Mouse (Mus musculus) central nervous system, embryonic 14 days (tissue): ENCODE data around the gene Rabgap1l. TPM values are rescaled to one million over a fixed set of nuclear protein-coding genes. Genes with fewer than 3 reads are reported as not detected.

Experiments
- polyA plus RNA-seq: library from polyadenylated mRNA; depleted of rRNA; stranded (reverse); fragments of >200 nt; gene quantifications from 2 replicates; pipeline ENCODE4 v1.2.3, GENCODE M21; 2012; rRNA removed

Gene Rabgap1l
- 27.5 and 28.9 TPM in 2 replicates for polyA plus RNA-seq

GRCm38 (mm10) chr1:160792686-160793355 is at the start of gene Rabgap1l:
TSS of gene Rabgap1l (minus strand) at chr1:160793211.

GRCm38 (mm10) chr1:160212703-160213669 is 580.0 kb downstream of the Rabgap1l start, which contains the start of gene Cacybp:
TSS of gene Cacybp (minus strand) at chr1:160212875.

DNA sequence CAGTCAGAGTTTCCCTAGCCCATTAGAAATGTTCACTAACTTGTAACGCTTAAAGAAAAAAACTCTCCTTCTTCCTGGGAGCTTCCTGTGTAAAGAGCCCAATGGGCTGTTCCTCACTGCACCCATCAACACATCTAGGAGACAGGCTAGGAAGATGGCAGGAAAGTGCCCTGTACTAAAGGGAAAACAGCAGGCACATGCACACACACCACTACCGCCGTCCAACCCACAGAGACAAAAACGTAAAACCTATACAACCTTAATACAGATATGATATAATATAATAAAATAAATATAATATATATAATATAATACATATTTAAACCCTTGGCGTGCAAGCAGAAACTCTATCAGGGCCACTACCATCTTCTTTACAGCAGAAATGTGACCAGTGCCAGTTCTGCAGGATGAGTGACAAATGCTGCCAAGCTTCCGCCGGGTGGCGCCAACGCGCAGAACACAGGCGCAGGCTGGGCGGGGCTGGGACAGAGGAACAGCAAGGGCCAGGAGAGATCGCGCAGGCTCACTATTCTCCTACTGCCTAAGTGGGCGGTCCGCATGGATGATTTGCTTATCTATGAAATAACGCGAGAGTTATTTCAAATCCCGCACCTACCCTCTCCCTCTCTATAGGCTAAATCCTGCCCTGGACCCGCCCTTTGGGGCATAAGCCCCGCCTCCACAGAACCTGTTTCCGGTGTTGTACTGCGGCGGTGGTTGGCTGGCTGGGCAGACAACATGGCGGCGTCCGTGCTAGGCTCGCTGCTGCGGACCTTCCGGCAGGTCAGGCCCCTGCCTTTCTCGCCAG is 598.3 kb downstream of the Rabgap1l start, which contains the start of gene Mrps14:
Gene Mrps14 (plus strand): TSS at position 687 of the 808 bp plus-strand sequence.

Other genes with a start within 250 kb of the Rabgap1l start
- gene Rc3h1, start 113.2 kb upstream of the Rabgap1l start, polyA plus RNA-seq: 8.6 and 9.7 TPM in 2 replicates
- 0.36 and 0.56 TPM in 2 replicates for gene Serpinc1, start 185.4 kb upstream of the Rabgap1l start, polyA plus RNA-seq
- gene Zbtb37, start 241.6 kb upstream of the Rabgap1l start, polyA plus RNA-seq: 7.6 and 7.8 TPM in 2 replicates